Mouse (Mus musculus) heart, postnatal 0 days (tissue): ENCODE measurements at regions not wholly inside any gene's neighbourhood (a gene's known extent, or its start where the extent isn't known, plus 50 kb on each side); places are given as distances from the start of the nearest gene placed in this dataset.

Experiments
- CTCF ChIP-seq: IDR thresholded peaks from 2 replicates; pipeline ENCODE4 v1.5.1; 2016; ENCODE audit warnings: antibody characterized with exemption, control low read depth, low read depth
- EP300 ChIP-seq: IDR thresholded peaks from 2 replicates; pipeline ENCODE4 v1.6.1; 2016; ENCODE audit warnings: antibody characterized with exemption, low read depth

DNA sequence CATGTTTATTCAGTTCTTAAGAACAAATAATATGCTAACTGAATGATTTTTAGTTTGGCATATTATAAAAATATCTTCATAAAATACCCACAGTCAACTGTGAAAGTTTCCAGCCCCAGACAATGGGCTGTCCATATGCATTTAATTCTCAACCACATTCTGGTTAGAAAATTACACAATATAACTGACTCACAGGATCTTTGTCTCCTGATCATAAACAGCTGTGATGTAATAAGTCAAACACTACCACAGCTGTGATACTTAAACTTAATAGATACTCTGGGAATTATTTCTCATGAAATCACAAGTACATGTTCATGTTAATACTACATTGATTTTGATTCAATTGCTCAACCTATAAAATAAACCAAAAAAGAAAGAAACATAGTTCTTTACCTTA lies 234.3 kb upstream of the Arhgef26 start:
- TF ChIP-seq CTCF = no peak
- no peak for TF ChIP-seq EP300
